Mouse (Mus musculus) hindbrain, postnatal 0 days (tissue): ENCODE results near the gene Ptges3l. TPM values are rescaled to one million over a fixed set of nuclear protein-coding genes. Genes with fewer than 3 reads are reported as not detected.
A peak's percentile ranks its signal among the peaks of the same experiment; 100 is the strongest.

ENCODE experiments used
- ATAC-seq: fragments of 200-750 bp; cut with Nextera tagmentation; 2 replicates; pipeline ENCODE4 v1.8.0; 2017; ENCODE audit warnings: mild to moderate bottlenecking, moderate TSS enrichment, moderate library complexity
- DNase-seq: peaks from one replicate; pipeline ENCODE4 v3.0.0-alpha.2; 2015; ENCODE audit warnings: low spot score
- H3K27ac ChIP-seq: fragments of 300-500 bp; sonication (generic); 2 replicates; pipeline ENCODE4 v1.5.1; 2014; ENCODE audit warnings: mild to moderate bottlenecking
- H3K27me3 ChIP-seq: fragments of 300-500 bp; sonication (generic); 2 replicates; pipeline ENCODE4 v1.6.1; 2014; ENCODE audit warnings: low read length, mixed read lengths; ENCODE audit not compliant: insufficient read depth
- H3K36me3 ChIP-seq: fragments of 300-500 bp; sonication (generic); 2 replicates; pipeline ENCODE4 v1.6.1; 2014; ENCODE audit warnings: low read length, mixed read lengths; ENCODE audit not compliant: insufficient read depth
- H3K4me1 ChIP-seq: fragments of 300-500 bp; sonication (generic); 2 replicates; pipeline ENCODE4 v1.6.1; 2014; ENCODE audit warnings: antibody characterized with exemption, low read length, mixed read lengths; ENCODE audit not compliant: insufficient read depth
- H3K4me2 ChIP-seq: fragments of 300-500 bp; sonication (generic); 2 replicates; pipeline ENCODE4 v1.6.1; 2014; ENCODE audit warnings: low read depth, mild to moderate bottlenecking, low read length, moderate library complexity, mixed read lengths
- H3K4me3 ChIP-seq: fragments of 300-500 bp; sonication (generic); 2 replicates; pipeline ENCODE4 v1.5.1; 2014; ENCODE audit warnings: low read length
- H3K9ac ChIP-seq: fragments of 300-500 bp; sonication (generic); replicated peaks from 2 replicates; pipeline ENCODE4 v1.6.1; 2014; ENCODE audit warnings: mild to moderate bottlenecking, low read length, moderate library complexity, mixed read lengths
- H3K9me3 ChIP-seq: fragments of 300-500 bp; sonication (generic); 2 replicates; pipeline ENCODE4 v1.6.1; 2016; ENCODE audit warnings: low read length, mixed read lengths
- CTCF ChIP-seq: IDR thresholded peaks from 2 replicates; pipeline ENCODE4 v1.5.1; 2016; ENCODE audit warnings: antibody characterized with exemption, control low read depth, low read depth
- WGBS: fragments of 180-500 bp; shearing (Covaris S2); extraction: QIAGEN DNeasy Blood & Tissue Kit; methylation state at CpG from one replicate; pipeline ENCODE4 v1.1.7; 2014; 5-methylcytosine and 5-hydroxymethylcytosine counted together
- polyA plus RNA-seq: library from polyadenylated mRNA; unstranded; fragments of >200 nt; fragmentation: Nextera tagmentation; extraction: Ambion mirVana; gene quantifications from 2 replicates; pipeline ENCODE4 v1.2.1, GENCODE M21; 2015
- total RNA-seq: library from RNA; depleted of rRNA; stranded (reverse); fragments of >200 nt; gene quantifications from 2 replicates; pipeline ENCODE4 v1.2.3, GENCODE M21; 2014

Gene Ptges3l
- total and polyA plus RNA-seq, 2 experiments from 2014 or later, result 0.31 to 3.8 TPM

DNA sequence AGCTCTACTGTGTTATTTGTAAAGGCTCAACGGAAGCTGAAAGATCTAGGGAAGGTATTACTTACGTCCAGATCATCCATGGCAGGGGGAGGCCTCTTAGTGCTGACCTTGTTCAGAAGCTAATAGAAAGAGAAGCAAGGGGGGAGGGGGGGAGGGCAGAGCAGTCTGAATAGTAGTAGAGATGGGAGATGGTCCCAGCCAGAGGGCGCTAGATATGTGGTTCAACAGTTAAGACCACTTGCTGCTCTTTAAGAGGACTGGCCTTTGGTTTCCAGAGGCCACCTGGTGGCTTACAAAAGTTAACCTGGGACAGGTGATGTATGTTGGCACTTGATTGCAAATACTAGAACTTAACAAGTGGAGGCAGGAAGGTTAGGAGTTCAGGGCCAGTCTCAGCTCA lies 5.5 kb downstream of the Ptges3l start:
- Histone ChIP-seq H3K27ac (no peak overlapping the region), H3K4me3 (no peak overlapping the region), H3K36me3 (no peaks in the 10 kb centered on the region), H3K27me3 (no peaks in the 10 kb centered on the region), H3K4me1 (peaks cover 10% of the 10 kb centered on the region; the same call in 1 of the 2 replicates), H3K9ac (no peak overlapping the region), H3K4me2 (no peak overlapping the region), H3K9me3 (no peaks in the 10 kb centered on the region)
- TF ChIP-seq CTCF, result peak; percentile 47
- WGBS, result 27% methylated on average over 3 of the region's 3 CpGs
- DNase-seq, result peak; percentile 41
- no peak for ATAC-seq

DNA sequence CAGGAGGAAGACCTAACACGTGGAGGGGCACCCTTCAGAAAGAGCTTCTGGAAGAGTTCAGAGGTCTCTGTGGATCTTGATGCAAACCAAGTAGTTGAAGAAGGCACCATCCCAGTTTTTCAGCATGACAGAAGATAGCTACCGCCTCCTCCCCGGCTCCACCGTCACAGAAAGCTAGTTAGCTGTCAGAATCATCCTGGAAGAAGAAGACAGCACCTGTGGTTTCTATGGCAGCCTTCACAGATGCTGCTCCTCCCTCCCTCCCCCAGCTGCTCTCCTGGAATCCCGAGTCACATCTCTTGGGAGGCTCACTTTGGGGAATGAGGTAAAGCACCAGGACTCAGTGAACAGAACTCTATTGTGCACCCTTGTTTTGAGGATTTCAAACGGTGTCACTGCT lies 6.1 kb downstream of the Ptges3l start:
- no peaks in the 10 kb centered on the region for H3K36me3 ChIP-seq
- WGBS, result 56% methylated on average over 6 of the region's 6 CpGs
- H3K27ac ChIP-seq, result no peak overlapping the region
- DNase-seq, result no peak
- no peak overlapping the region for H3K4me2 ChIP-seq
- ATAC-seq, result no peak
- H3K9ac ChIP-seq, result no peak overlapping the region
- H3K27me3 ChIP-seq, result no peaks in the 10 kb centered on the region
- H3K4me1 ChIP-seq, result peaks cover 4% of the 10 kb centered on the region; the same call in 1 of the 2 replicates
- no peaks in the 10 kb centered on the region for H3K9me3 ChIP-seq
- H3K4me3 ChIP-seq, result no peak overlapping the region
- TF ChIP-seq CTCF, result no peak

DNA sequence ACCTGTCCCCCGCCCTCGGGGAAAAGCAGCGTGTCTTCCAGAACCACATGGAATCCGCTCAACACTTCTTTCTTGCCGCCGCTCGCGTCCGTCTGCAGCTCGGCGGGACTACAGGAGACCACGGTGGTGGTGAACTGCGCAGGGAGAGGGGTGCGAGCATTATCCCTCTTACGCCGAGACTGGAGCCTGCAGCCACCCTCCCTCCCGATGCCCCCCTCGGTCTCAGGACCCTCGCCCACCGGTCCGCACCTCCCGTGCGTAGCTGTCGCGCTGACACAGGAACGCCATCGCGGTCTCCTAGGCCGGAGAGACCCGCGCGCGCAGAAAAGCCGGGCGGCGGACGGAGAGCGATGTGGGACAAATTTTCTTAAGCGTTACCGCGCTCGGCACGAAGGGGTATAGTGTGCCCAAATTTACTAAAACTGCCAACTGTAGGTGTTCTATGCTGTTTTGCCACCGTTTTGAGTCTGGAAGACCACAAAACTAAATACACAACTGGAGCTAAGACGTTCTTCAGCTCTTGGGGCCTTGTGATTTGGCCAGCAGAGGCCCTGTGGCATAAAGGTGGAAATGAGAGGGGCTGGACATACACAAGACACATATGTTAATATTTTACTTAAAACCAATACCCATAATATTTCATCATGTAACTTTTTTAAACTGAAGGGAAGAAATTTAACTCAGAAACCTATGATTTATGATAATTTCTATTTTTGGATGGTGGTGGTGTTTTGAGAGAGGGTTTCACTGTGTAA lies 7.9 kb downstream of the Ptges3l start, which contains the start of gene Aarsd1:
Gene Aarsd1 (minus strand): TSS at position 515 of the 755 bp plus-strand sequence.
- WGBS, result under 1% methylated on average over 45 of the region's 45 CpGs
- H3K27me3 ChIP-seq, result no peaks in the 10 kb centered on the region
- peak within 1 kb of the TSS; percentile 82 for H3K4me3 ChIP-seq
- ATAC-seq (peak; percentile 81), DNase-seq (peak; percentile 91)
- H3K9me3 ChIP-seq, result no peaks in the 10 kb centered on the region
- H3K27ac ChIP-seq, result peak within 1 kb of the TSS; percentile 87
- H3K36me3 ChIP-seq, result peaks cover 5% of the 10 kb centered on the region
- H3K4me2 ChIP-seq, result peak within 1 kb of the TSS; percentile 65
- H3K9ac ChIP-seq, result peak within 1 kb of the TSS; percentile 88
- no peak; the same call in 1 of the 2 replicates for TF ChIP-seq CTCF
- no peaks in the 10 kb centered on the region for H3K4me1 ChIP-seq

DNA sequence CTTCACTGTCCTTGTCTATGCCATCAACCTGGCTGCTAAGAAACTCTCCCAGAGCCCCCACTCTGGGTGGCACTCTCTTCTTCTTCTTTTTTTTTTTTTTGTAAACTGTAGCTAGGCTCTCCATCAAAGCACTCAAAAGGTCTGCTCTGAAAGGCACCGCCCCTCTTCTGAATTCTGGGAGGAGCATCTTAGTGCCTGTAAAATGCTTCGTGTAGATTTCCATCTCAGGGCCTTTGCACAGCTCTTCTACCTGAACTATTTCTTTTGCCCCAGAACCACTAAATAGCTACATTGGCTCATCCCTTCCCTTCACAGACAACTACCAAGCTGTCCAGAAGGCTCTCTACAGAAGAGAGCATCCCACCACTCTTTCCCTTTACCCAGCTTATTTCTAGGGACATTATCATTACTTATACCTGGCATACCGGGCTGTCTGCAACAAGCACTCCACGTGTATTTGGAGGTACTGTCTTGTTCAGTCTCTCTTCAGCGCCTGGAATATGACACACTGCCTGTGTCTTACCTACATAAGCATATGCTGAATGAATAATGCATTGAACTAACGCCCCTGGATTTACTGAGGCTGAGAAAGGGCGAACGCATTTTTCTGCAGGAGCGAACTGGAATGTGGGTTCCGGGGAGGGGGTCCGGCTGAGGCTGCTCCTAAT lies 8.6 kb downstream of the Ptges3l start:
- ATAC-seq (no peak), DNase-seq (no peak)
- Histone ChIP-seq H3K36me3 (peaks cover 12% of the 10 kb centered on the region), H3K4me2 (peak overlapping the region; percentile 65), H3K4me1 (no peaks in the 10 kb centered on the region), H3K4me3 (peak overlapping the region; percentile 82), H3K9me3 (no peaks in the 10 kb centered on the region), H3K27ac (peak overlapping the region; percentile 87), H3K27me3 (no peaks in the 10 kb centered on the region), H3K9ac (peak overlapping the region; percentile 88)
- no peak for TF ChIP-seq CTCF
- WGBS, result 2% methylated on average over 11 of the region's 11 CpGs

DNA sequence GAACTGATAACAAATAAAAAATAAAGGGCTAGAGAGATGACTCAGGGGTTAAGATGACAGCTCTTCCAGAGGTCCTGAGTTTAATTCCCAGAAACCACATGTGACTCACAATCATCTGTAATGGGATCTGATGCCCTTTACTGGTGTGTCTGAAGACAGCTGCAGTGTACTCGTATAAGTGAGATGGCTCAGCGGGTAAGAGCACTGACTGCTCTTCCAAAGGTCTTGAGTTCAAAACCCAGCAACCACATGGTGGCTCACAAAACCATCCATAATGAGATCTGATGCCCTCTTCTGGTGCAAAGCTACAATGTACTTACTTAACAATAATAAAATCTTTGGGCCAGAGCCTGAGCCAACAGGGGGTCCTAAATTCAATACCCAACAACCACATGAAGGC lies 9.8 kb downstream of the Ptges3l start:
- H3K36me3 ChIP-seq, result peaks cover 20% of the 10 kb centered on the region
- no peak overlapping the region for H3K27ac ChIP-seq
- no peaks in the 10 kb centered on the region for H3K27me3 ChIP-seq
- peak; percentile 35; the same call in 1 of the 2 replicates for TF ChIP-seq CTCF
- no peak for DNase-seq
- H3K4me2 ChIP-seq, result no peak overlapping the region
- H3K9me3 ChIP-seq, result no peaks in the 10 kb centered on the region
- no peak overlapping the region for H3K4me3 ChIP-seq
- no peak for ATAC-seq
- H3K4me1 ChIP-seq, result no peaks in the 10 kb centered on the region
- WGBS, result 88% methylated on average over 2 of the region's 2 CpGs
- H3K9ac ChIP-seq, result no peak overlapping the region

DNA sequence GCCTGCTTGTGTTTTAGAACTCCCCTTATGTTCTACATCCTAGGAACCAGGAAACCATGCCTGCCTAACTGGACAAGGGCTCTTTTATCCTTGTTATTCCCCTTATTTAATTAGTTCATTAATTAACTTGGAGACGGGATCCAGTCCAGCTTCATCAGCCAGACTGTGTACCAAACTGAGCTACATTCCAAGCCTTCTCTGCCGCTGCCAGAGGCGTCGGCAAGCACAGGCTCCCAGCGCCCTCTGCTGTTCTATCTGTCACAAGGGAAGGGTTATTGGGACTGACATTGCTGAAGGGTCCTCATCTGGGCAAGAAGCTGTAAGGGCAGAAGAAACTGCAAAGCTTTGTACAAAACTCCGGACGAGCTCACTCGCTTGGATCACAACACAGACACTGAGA lies 30.0 kb downstream of the Ptges3l start:
- H3K9me3 ChIP-seq, result no peaks in the 10 kb centered on the region
- WGBS, result 6% methylated on average over 8 of the region's 8 CpGs
- no peaks in the 10 kb centered on the region for H3K4me1 ChIP-seq
- DNase-seq (peak; percentile 89), ATAC-seq (peak; percentile 78; the same call in 1 of the 2 replicates)
- H3K27me3 ChIP-seq, result no peaks in the 10 kb centered on the region
- peak; percentile 96 for TF ChIP-seq CTCF
- H3K36me3 ChIP-seq, result no peaks in the 10 kb centered on the region
- H3K4me3 ChIP-seq, result no peak overlapping the region
- H3K27ac ChIP-seq, result no peak overlapping the region
- H3K9ac ChIP-seq, result no peak overlapping the region
- H3K4me2 ChIP-seq, result no peak overlapping the region
